Mouse (Mus musculus) megakaryocyte progenitor cell, adult 5-6 weeks (primary cell): ENCODE measurements around the gene Dpf1. TPM values are rescaled to one million over a fixed set of nuclear protein-coding genes. Genes with fewer than 3 reads are reported as not detected.
A peak's percentile ranks its signal among the peaks of the same experiment; 100 is the strongest.

Experiments
- ATAC-seq: replicated peaks from 2 replicates; pipeline ENCODE4 v1.8.0; 2016; ENCODE audit warnings: mild to moderate bottlenecking, moderate TSS enrichment, inconsistent platforms; ENCODE audit not compliant: poor library complexity
- total RNA-seq, 2 experiments: library from RNA; stranded (forward) in 1 of 2; stranded (reverse) in 1 of 2; fragments of 157-497, 149-512 nt in 1 of 2; fragments of 200-1000 nt in 1 of 2; gene quantifications; 2 replicates each; pipeline versions ENCODE4 v1.2.3 to v1.2.4; 2015 to 2017

Gene Dpf1
- total RNA-seq, 2 experiments from 2014 or later = 0.05 TPM; not detected in 1

GRCm38 (mm10) chr7:29288079-29288478 lies 15.7 kb upstream of the Dpf1 start:
- ATAC-seq = no peak

- peak; percentile 84 for ATAC-seq
These were observed 14.7 kb upstream of the Dpf1 start, which contains the start of gene Ppp1r14a for GRCm38 (mm10) chr7:29288942-29289638. Ppp1r14a (plus strand) TSS chr7:29289308.

DNA sequence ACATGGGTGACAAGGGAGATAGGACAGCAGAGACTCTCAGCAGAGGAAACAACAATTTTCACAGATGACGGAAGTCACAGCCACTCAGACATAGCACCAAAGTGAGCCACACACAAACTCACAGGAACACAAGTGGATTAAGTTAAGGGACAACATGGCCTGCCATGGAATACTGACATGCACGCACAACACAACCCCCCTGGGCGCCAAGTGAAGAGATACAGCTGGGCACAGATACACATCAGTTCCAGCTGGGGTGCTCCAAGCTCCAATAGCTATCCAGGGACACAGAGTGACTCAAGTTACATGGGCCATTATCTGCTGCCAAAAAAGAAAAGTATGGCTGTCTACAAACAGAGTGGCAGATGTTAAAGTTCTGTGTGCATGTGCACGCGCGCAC lies 13.9 kb upstream of the Dpf1 start:
- no peak for ATAC-seq

DNA sequence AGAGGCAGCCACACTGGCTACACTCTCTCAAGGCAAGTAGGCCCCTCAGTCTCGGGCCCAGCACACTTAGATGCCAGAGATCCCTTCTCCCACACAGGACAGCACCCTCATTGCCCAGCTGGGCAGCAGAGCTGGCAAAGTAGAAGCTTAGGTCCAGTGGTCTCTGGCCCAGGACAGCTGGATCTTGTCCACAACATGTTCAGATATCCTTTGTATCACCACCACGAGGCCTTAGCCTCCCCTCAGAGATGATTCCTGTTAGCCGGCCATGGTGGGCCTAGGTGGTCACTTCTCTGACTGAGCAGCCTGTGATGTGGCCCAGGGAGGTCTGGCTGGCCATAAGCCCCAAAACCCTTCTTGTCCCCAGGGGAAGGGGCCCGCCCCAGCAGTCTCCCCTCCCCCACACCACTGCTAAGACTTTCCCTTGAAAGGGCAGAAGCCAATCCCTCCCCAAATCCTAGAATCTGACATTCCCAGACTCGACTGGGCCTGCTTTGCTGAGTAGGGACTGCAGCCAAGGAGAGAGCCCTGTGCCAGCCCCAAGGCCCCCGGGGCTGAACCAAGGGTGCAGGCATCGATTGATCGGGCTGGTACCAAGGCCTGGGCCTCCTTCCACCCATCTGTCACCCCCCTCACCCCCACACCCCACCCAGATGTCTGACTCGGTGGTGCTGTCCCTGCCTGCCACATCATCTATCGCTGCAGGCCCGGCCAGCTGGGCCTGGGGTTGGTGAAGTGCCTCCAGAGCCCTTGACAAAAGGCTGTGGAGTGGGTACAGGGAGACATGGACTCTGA lies 12.9 kb upstream of the Dpf1 start:
- ATAC-seq = no peak

GRCm38 (mm10) chr7:29291616-29292457 lies 11.9 kb upstream of the Dpf1 start:
- no peak for ATAC-seq

DNA sequence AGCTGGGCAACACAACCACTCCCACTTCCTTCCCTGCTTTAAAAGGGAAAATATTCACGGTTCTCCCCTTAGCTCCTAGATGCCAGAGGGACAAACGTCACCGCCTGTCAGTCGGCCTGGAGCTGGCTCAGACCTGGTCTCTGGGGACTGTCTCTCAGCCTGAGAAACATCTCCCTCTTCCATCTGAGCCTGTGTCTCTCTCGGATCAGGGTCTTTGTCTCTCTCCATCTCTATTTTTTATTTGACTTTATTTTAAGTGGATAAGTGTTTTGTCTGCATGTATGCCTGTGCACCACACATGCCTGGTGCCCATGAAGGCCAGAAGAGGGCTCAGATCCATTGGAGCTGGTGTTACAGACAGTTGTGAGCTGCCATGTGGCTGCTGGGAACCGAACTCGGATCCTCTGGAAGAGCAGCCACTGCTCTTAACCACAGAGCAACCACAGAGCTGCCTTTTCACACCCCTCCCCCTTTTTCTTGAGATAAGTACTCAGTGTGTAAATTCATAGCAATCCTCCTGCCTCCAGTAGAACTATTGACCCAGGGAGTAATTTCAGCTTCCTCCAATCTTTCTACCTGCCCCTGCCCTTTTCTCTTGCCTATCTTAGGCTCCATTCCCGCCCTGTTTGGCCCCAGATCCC lies 11.2 kb upstream of the Dpf1 start:
- no peak for ATAC-seq

GRCm38 (mm10) chr7:29293131-29294065 lies 10.4 kb upstream of the Dpf1 start:
- ATAC-seq = no peak

- ATAC-seq = no peak
These were observed 9.5 kb upstream of the Dpf1 start for GRCm38 (mm10) chr7:29294111-29294761.

GRCm38 (mm10) chr7:29295861-29296647 lies 7.7 kb upstream of the Dpf1 start:
- ATAC-seq = no peak

- peak; percentile 89 for ATAC-seq
These were observed 6.8 kb upstream of the Dpf1 start for GRCm38 (mm10) chr7:29296998-29297397.

DNA sequence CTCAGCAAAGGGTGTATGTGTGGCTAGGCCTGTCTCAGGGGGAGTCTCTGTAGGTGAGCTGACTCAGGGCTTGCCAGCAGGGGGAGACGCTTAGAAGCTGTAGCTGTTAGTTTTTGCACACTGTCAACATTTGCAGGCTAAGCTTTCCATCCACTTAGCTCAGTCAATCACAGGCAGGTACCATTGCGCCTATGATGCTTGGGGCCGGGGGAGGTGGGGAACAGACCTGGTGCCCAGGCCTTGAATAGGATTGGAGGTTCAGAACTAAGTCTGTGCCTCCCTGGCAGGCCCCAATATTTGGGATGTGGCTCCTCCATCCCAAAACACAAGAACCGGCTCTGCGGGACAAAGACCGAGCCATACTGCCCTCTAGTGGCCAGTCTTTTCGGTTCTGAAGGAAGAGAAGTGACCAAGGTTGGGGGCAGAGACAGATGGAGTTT lies 2.6 kb upstream of the Dpf1 start:
- ATAC-seq = peak; percentile 51

DNA sequence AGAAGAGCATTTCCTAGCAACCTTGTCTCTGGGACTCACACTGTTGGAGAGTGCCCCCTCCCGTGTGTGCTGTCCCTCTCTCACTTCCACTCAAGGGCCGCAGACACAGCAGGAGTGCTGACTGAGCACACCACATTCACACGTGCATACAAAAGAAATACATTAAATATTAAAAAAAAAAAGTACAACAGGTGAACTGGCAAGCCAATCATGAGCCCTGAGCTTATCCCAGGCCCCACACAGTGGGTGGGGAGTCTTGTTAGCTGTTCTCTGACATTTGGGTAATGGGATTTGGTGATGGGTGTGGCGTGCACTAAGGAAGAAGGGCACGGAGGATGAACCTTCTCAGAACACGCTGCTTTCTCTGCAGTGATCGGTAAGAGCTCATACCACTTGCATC lies 1.1 kb upstream of the Dpf1 start:
- ATAC-seq = no peak

DNA sequence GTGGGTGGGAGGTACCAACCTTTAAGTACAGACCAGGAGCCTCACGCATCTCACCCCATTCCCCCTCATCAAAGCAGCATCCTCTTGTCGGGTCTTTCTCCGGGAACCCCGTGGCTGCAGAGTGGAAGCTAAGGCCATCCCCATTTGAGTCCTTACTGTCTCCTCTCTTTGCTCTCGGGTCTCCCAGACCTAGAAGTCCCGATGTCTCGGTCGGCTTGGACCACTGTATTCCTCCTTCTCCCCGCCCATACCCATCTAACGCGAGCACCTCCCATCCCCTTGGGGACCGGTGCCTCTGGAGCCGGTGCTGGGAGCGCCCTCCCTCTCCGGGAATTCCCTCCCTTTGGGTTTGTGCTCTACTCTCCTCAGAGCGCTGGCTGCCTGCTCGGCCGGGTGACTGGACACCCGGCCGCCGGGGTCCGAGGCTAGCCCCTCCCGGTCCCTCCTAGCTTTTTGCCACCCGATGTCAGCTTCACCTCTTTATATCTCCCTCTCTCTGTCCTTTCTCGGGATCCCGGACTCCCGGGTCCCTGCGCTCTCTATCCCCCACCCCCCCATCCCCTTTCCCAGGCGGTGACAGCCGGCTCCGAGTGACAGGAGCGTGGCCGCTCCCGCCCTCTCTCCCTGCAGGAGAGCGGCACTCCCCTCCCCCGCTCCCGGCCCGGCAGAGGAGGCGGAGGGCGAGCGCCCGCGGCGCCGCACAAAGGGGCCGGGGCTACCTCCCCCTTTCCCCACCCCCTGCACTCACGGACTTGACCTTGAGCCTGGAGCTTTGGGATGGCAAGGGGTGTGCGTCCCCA lies 912 bp downstream of the Dpf1 start:
- no peak for ATAC-seq

- ATAC-seq = no peak
These were observed 1.7 kb downstream of the Dpf1 start for GRCm38 (mm10) chr7:29305263-29305988.

DNA sequence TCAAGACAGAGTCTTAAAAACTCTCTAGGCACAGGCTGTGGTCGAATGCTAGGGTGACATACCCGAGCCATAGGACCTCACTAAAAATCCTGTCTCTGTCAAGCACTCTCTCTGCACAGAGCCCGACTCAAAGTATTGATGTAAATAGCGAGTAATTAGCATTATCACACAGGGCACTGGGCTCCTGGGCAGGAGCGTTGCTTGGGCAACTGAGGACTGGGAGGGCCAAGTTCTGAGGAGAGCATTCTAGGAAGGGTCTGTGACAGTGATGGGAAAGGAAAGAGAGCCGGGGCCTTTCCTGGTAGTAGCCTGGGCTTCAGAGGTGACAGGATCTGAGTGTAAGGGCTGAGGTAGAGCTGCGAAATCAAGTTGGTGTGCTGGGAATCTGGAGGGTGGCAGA lies 2.4 kb downstream of the Dpf1 start:
- no peak for ATAC-seq

DNA sequence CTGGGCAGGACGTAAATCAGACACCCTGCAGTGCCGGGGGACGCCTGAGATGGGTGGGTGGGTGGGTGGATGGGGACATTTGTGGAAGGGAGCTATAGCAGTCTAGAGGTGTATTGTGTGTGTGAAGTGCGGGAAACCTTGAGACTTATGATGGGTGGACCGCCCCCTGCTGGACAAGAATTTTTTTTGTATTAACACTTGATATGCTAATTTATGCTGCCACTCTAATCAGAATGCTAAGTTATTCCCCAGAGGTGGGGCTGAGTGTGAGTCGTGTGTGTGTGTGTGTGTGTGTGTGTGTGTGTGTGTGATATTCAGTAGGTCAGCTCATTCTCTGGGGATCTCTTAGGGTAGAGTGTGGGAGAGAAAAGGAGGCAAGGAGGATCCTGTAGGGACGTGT lies 2.9 kb downstream of the Dpf1 start:
- peak; percentile 47 for ATAC-seq
